Mouse (Mus musculus): ENCODE data around the gene Gpr68. TPM values are rescaled to one million over a fixed set of nuclear protein-coding genes. Genes with fewer than 3 reads are reported as not detected.

Gpr68 gene
- polyA plus RNA-seq, 1 experiment from 2014 or later = 2.5 TPM

DNA sequence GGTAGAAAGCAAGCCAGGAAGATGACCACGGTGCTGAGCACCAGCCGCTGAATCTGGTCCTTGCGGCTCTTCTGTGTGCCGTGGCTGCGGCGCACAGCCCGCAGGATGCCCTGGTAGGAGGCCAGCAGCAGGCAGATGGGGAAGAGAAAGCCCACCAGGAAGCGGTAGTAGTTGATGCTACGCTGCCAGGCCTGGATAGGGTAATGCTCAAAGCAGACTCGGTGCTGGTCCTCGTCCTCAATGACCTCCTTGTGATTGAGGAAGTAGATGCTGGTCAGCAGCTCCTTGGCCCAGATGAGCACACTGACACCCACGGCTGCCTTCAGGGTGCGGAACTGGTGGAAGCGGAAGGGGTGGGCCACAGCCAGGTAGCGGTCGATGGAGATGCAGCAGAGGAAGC is 29.4 kb downstream of the Gpr68 start:
- Histone ChIP-seq H3K4me3 (no peak overlapping the region), H3K4me1 (no peaks in the 10 kb centered on the region), H3K27me3 (ENCODE audit: insufficient read depth, poor library complexity, severe bottlenecking) (0 out of 2 replicates have a peak, but pooled peaks cover 6% of the 10 kb centered on the region), H3K9me3 (no peaks in the 10 kb centered on the region), H3K36me3 (no peaks in the 10 kb centered on the region), H3K27ac (no peak overlapping the region)
- WGBS = 87% methylated on average over 16 of the region's 16 CpGs
- no peak for DNase-seq (ENCODE audit: low spot score)

DNA sequence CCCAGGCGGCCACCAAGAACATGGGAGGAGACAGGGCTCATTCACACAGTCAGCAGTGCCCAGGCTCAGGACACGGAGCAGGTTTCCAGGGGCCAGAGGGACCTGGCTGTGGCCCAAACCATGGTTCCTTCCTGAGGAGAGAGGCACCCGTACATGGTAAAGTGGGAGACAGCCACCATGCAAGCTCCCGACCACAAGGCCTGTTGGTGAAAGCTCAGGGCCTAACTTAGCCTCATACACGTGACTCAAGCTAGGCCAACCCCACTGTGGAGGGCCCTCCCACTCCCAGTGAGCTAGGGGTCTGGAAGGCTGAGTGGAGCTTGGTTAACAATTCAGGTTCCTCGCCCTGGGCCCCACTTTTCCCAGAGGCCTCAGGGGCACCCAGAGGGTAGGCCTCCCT is 30.1 kb downstream of the Gpr68 start:
- Histone ChIP-seq H3K27me3 (ENCODE audit: insufficient read depth, poor library complexity, severe bottlenecking) (0 out of 2 replicates have a peak, but pooled peaks cover 5% of the 10 kb centered on the region), H3K4me1 (no peaks in the 10 kb centered on the region), H3K4me3 (no peak overlapping the region), H3K27ac (no peak overlapping the region), H3K9me3 (no peaks in the 10 kb centered on the region), H3K36me3 (no peaks in the 10 kb centered on the region)
- DNase-seq (ENCODE audit: low spot score) = no peak
- WGBS = 73% methylated on average over 6 of the region's 6 CpGs

DNA sequence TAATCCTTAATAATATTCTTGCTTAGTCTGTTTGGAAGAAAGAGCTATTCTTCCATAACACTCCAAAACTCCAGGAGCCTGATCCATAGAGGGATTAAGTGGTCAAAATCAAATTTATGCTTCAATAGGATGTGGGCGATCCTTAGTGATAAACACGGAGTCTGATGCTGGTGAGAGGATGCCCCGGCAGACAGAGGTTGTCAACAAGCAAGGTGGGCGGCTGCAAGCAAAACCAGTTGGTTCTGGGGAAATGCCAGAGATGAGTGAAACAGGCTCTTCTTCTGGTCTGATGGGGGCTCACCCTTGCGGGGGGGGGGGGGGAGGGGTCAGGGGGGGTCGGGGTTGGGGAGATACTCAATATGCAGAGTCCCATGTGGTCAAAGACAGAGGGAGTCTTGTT is 32.0 kb downstream of the Gpr68 start:
- no peak for DNase-seq (ENCODE audit: low spot score)
- 76% methylated on average over 6 of the region's 6 CpGs for WGBS
- no peak overlapping the region for H3K4me3 ChIP-seq
- no peaks in the 10 kb centered on the region for H3K36me3 ChIP-seq
- H3K4me1 ChIP-seq = no peaks in the 10 kb centered on the region
- 0 out of 2 replicates have a peak, but pooled peaks cover 4% of the 10 kb centered on the region for H3K27me3 ChIP-seq (ENCODE audit: insufficient read depth, poor library complexity, severe bottlenecking)
- no peak overlapping the region for H3K27ac ChIP-seq
- no peaks in the 10 kb centered on the region for H3K9me3 ChIP-seq

DNA sequence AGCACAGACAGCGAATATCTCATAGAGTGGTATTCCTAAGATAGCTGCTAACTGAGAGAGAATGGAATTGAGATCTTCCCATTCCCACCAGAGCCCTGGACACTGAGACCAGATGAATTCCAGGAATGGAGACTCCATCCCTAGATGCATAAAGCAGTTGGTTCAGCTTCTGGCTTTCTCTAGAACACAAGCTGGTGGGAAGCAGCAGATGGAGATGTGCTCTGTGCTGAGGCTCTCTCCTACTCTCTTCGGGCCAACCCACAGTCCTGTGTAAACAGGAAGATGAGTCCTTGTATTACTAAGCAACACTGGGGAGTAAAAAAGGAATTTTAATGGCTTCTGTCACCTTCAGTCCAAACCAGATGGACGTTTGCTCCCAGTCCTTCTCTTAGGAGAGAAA is 32.4 kb downstream of the Gpr68 start:
- 0 out of 2 replicates have a peak, but pooled peaks cover 4% of the 10 kb centered on the region for H3K27me3 ChIP-seq (ENCODE audit: insufficient read depth, poor library complexity, severe bottlenecking)
- 67% methylated on average over 3 of the region's 3 CpGs for WGBS
- no peaks in the 10 kb centered on the region for H3K9me3 ChIP-seq
- no peak overlapping the region for H3K27ac ChIP-seq
- H3K4me3 ChIP-seq = no peak overlapping the region
- no peaks in the 10 kb centered on the region for H3K4me1 ChIP-seq
- H3K36me3 ChIP-seq = no peaks in the 10 kb centered on the region
- DNase-seq (ENCODE audit: low spot score) = no peak

DNA sequence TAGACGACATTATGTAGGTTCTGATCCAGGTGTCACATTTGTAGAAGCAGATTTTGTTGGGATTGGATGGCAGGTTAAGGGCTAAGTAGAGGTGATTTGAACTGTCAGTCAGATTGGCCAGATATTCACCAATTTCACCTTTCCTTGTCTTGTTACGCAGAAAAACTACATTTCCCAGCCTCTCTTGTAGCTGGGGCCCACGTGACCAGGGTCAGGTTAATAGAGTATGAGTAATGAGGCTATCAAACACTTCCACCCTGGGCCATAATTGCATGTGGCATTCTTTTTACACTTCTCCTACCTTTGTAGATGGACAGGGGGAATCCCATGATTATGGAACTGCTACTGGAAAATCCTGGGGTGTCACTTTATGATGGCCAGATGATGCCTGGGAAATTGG is 34.4 kb downstream of the Gpr68 start:
- 71% methylated on average over 3 of the region's 3 CpGs for WGBS
- Histone ChIP-seq H3K9me3 (no peaks in the 10 kb centered on the region), H3K36me3 (no peaks in the 10 kb centered on the region), H3K4me3 (no peak overlapping the region), H3K27ac (no peak overlapping the region), H3K4me1 (no peaks in the 10 kb centered on the region), H3K27me3 (ENCODE audit: insufficient read depth, poor library complexity, severe bottlenecking) (0 out of 2 replicates have a peak, but pooled peaks cover 4% of the 10 kb centered on the region)
- DNase-seq (ENCODE audit: low spot score) = no peak

DNA sequence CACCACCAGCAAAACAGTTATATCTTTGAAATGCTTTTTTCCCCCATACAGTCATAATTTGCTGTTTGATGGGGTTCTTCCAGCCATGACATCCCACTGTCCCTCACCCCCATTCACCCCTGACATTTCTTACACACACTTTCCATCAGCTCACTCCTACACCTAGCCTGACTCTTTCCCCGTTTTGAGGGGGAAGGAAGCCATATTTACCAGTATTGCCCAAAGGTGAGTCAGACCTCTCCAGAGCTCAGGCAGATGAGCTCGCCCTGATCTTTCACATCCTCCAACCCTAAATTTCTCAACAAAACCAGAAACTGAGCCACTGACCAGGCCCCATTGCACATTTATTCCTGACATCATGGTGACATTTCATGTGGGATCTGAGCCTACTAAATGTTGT is 36.2 kb downstream of the Gpr68 start:
- no peak for DNase-seq (ENCODE audit: low spot score)
- Histone ChIP-seq H3K9me3 (no peaks in the 10 kb centered on the region), H3K4me3 (no peak overlapping the region), H3K27me3 (ENCODE audit: insufficient read depth, poor library complexity, severe bottlenecking) (0 out of 2 replicates have a peak, but pooled peaks cover 4% of the 10 kb centered on the region), H3K27ac (no peak overlapping the region), H3K4me1 (no peaks in the 10 kb centered on the region), H3K36me3 (no peaks in the 10 kb centered on the region)
- WGBS = 72% methylated on average over 2 of the region's 2 CpGs

DNA sequence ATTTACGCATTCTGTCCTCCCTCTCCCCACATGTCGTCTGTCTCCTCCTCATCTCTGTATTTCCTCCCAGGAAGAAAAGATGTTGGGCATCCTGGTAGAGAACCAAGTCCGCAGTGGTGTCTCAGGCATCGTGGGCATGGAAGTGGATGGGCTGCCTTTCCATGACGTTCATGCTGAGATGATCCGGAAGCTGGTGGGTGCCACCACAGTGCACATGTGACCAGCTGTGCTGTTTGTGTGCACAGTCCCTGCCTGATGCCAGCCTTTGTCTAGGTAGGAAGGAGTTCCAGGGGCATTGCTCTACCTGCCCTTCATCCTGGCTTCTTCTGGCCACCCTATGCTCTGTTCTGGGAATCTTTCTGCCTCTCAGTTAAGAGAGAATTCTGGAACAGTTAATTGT is 36.8 kb downstream of the Gpr68 start:
- WGBS = 83% methylated on average over 6 of the region's 6 CpGs
- H3K36me3 ChIP-seq = no peaks in the 10 kb centered on the region
- H3K27ac ChIP-seq = no peak overlapping the region
- no peaks in the 10 kb centered on the region for H3K9me3 ChIP-seq
- no peak for DNase-seq (ENCODE audit: low spot score)
- H3K4me3 ChIP-seq = no peak overlapping the region
- 0 out of 2 replicates have a peak, but pooled peaks cover 4% of the 10 kb centered on the region for H3K27me3 ChIP-seq (ENCODE audit: insufficient read depth, poor library complexity, severe bottlenecking)
- no peaks in the 10 kb centered on the region for H3K4me1 ChIP-seq

DNA sequence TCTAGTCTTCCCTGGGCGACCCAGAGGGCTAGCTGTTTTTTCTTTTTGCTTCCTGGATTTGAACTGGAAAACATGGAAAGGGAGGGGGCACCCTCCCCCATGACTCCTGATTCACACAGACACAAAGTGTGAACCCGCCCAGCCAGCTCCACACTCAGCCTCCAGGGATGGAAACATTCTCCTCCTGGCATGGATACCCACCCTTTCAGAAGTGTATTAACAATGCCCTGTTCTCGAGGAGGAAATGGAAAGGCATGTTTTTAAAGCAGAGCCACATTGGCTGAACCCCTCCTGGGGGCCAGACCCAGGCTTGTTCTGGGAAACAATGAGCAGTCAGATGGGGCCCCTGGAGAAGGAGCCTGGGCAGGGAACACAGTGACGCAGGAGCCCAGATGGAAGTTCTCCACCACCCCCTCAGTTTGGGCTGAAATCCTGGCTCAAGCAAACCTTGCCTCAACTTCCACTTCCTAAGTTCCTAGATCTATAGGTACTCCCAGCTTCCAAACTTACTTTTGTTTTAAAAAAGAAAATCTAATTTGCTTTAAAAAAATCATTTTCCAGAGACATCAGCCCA is 39.9 kb downstream of the Gpr68 start:
- DNase-seq (ENCODE audit: low spot score) = no peak
- 59% methylated on average over 4 of the region's 4 CpGs for WGBS
- no peaks in the 10 kb centered on the region for H3K4me1 ChIP-seq
- H3K27ac ChIP-seq = no peak overlapping the region
- H3K27me3 ChIP-seq (ENCODE audit: insufficient read depth, poor library complexity, severe bottlenecking) = peaks cover 6% of the 10 kb centered on the region; the same call in 1 of the 2 replicates
- H3K36me3 ChIP-seq = no peaks in the 10 kb centered on the region
- no peak overlapping the region for H3K4me3 ChIP-seq
- no peaks in the 10 kb centered on the region for H3K9me3 ChIP-seq

DNA sequence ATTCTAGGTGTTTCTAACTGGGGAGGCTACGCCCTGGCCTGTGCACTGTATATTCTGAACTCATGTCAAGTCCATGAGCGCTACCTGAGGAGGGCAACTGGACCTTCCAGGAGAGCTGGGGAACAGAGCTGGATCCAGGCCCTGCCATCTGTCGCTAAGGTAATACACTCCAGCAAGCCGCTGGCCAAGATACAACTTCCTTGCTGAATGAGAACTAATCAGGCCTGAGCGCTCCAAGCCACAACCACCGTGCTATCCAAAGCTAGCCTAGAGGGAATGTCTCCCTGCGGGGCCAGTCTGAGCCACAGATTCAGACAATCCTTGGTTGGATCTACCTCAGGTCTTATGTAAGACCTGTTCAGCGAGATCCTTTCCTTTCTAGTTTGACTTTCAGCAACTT is 40.9 kb downstream of the Gpr68 start:
- H3K4me1 ChIP-seq = no peaks in the 10 kb centered on the region
- H3K9me3 ChIP-seq = no peaks in the 10 kb centered on the region
- WGBS = 84% methylated on average over 8 of the region's 8 CpGs

DNA sequence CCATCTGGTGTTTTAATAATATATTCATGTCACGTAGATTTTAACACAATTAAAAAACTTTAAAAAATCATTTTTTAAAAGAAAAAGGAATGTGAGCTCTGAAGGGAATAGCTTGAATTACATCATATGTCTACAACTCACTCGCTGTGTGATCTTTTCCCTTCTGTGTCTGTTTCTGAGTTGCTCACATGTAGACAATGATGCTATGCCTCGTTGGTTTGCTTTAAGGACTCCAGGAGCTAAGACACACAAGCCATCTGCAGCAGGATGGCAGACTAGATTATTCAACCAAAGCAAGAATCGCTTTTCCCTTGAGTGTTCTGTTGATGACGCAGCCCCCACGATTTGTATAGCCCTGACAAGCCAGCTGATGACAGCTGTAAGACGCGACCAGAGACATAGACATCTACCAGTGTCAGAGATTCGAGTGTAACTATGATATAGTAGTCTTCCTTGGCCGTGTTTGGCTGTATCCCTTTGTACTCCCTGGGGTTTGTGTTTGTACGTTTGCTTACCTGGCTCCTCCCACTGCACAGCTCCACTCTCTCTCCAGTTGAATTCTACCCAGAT is 42.4 kb downstream of the Gpr68 start:
- Histone ChIP-seq H3K36me3 (no peaks in the 10 kb centered on the region), H3K4me1 (no peaks in the 10 kb centered on the region), H3K27me3 (ENCODE audit: insufficient read depth, poor library complexity, severe bottlenecking) (peaks cover 5% of the 10 kb centered on the region; the same call in 1 of the 2 replicates), H3K4me3 (no peak overlapping the region), H3K27ac (no peak overlapping the region), H3K9me3 (no peaks in the 10 kb centered on the region)
- 72% methylated on average over 11 of the region's 11 CpGs for WGBS
- DNase-seq (ENCODE audit: low spot score) = no peak

More for the DNA sequence above, 40.9 kb downstream of the Gpr68 start:
- Histone ChIP-seq H3K27ac (no peak overlapping the region), H3K4me3 (no peak overlapping the region), H3K27me3 (ENCODE audit: insufficient read depth, poor library complexity, severe bottlenecking) (peaks cover 8% of the 10 kb centered on the region; the same call in 1 of the 2 replicates), H3K36me3 (no peaks in the 10 kb centered on the region)
- no peak for DNase-seq (ENCODE audit: low spot score)

DNA sequence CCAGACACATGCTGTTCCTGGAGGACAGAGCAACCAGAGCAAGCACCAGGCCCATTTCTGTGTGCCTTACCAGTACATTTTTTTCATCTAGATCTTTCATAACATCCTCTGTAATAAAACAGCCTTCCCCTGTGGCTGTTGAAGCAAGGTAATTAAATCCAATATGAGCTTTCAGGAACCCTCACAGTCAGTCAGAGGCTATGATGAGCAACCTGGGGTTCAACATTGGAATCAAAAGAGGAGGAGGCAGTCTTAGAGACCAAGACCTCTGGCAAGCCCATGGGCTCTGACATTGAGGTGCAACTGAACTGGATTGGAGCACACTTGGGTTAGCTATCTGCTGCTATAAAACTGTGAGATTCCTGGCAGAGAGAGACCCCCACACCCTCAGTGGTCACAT is 42.9 kb downstream of the Gpr68 start:
- Histone ChIP-seq H3K27ac (no peak overlapping the region), H3K4me3 (no peak overlapping the region), H3K4me1 (no peaks in the 10 kb centered on the region), H3K9me3 (no peaks in the 10 kb centered on the region), H3K27me3 (ENCODE audit: insufficient read depth, poor library complexity, severe bottlenecking) (peaks cover 5% of the 10 kb centered on the region; the same call in 1 of the 2 replicates), H3K36me3 (no peaks in the 10 kb centered on the region)
- DNase-seq (ENCODE audit: low spot score) = no peak

DNA sequence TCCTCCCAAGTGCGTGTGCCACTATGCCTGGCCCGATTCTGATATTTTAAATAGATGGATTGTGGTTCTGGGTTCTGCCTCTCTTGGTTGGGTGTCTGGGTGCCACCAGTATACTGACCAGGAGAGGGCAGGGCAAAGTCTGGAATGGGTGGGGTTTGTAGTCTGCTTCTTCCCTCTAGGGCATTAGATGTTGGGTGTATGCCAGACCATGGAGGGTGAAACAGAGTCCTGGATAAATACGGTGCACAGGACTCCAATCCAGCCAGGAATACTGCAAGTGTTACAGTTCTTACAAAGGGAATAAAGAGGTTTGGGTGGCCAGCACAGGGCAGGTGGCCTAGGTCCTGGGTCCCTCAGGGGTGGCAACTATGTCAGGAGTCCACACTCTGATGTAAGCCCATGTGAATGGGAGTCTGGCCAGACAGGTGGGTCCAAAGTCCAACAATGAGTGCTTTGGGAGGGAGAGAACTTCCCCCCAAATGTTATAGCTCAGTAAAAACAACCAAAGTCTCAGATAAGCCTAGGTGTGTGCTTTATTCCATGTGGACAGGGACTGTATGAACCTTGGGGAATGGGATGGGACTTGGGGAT is 45.0 kb downstream of the Gpr68 start:
- Histone ChIP-seq H3K4me3 (no peak overlapping the region), H3K27me3 (ENCODE audit: insufficient read depth, poor library complexity, severe bottlenecking) (peaks cover 5% of the 10 kb centered on the region; the same call in 1 of the 2 replicates), H3K27ac (no peak overlapping the region), H3K9me3 (no peaks in the 10 kb centered on the region), H3K4me1 (no peaks in the 10 kb centered on the region), H3K36me3 (no peaks in the 10 kb centered on the region)
- DNase-seq (ENCODE audit: low spot score) = no peak
- 83% methylated on average over 3 of the region's 3 CpGs for whole genome bisulfite sequencing

DNA sequence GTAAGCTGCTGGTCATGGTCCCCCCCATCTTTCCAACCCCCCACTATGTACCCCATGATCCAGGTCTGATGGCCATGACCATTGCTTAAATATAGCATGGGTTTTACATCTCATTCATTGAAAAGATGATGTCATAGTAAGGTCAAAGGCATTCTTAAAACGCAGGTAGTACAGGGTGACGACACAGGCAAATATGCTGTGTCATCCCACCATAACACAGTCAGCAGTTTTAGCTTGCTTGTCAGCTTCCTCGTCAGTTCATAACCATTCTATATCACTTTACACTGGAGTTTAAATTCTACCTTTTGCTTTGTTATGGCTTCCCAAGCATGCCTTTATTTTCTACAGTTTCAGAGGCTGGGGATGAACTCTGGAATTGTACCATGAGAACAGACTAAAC is 45.7 kb downstream of the Gpr68 start:
- H3K27me3 ChIP-seq (ENCODE audit: insufficient read depth, poor library complexity, severe bottlenecking) = peaks cover 5% of the 10 kb centered on the region; the same call in 1 of the 2 replicates
- H3K36me3 ChIP-seq = no peaks in the 10 kb centered on the region
- no peaks in the 10 kb centered on the region for H3K9me3 ChIP-seq
- no peaks in the 10 kb centered on the region for H3K4me1 ChIP-seq
- no peak for DNase-seq (ENCODE audit: low spot score)
- H3K4me3 ChIP-seq = no peak overlapping the region
- no peak overlapping the region for H3K27ac ChIP-seq
- WGBS = 78% methylated on average over 3 of the region's 3 CpGs

All from heart, embryonic 10.5 days (tissue).